Mouse (Mus musculus): ENCODE results near the gene Cers6.

DNA sequence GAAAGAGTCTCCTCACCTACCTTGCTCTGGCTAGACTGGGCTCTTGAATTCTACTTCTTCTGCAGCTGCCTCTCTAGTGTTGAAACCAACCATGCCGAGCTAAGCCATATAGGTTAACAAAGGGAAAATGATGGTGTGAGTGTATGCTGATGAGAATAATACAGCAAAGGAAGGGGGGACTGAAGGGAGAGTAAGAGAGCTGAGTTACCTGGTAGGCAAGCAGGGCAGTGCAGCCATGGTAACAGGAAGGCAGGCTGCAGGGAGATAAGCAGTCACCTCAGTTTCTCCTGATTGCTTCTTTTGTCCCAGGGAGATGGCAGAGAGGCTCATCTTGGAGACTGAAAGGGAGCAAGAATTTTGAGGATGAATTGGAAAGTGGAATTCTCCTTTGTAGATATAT lies 105.1 kb downstream of the Cers6 start:
- TF ChIP-seq GATA1 (IDR thresholded peaks at IDR 0.05; ENCODE audit: low read length), result no peak
- TF ChIP-seq TAL1 (IDR thresholded peaks at IDR 0.05; ENCODE audit: low read length), result no peak
